ENCODE assay signal across 15 mouse cellular contexts in the genomic region with DNA sequence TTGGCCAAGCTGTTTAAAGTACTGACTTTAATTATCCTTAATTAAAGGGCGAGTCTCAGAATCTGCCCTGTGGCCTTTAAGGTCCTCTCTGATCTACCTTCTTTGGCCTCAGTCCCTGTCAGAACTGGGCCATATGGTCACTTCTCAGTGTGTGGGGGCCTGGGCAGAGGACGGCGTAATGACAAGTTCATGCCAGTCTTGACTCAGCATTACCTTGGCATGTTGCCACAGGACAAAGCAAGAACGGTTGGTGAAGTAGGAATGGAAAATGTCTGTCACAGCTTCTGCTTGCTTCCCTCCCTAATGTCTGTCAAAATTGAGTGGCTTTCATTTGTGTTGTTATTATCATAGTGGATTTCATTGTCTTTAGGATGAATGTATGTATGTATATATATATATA. TPM values are rescaled to one million over a fixed set of nuclear protein-coding genes. Genes with fewer than 3 reads are reported as not detected.
DNase-seq lines count a peak whose midpoint lies in the region; ATAC-seq and TF ChIP-seq lines count a peak whose summit lies in the region.
"Had no signal": no experiment of that assay in that cellular context is flagged by ENCODE, and none has a peak within 500 bp of the region (broad histone marks: within the 10 kb centered on the region; RNA-seq: fewer than 3 reads in every experiment).

No protein-coding gene starts in this region.

- no peaks in the 10 kb centered on the region for H3K4me1 ChIP-seq in hindbrain, postnatal 0 days (ENCODE audit: insufficient read depth, low read length)
- H3K4me1 ChIP-seq in hindbrain, embryonic 12.5 days = no peaks in the 10 kb centered on the region
- H3K4me1 ChIP-seq: midbrain, embryonic 12.5 days; neural tube, embryonic 12.5 days had no signal

- DNase-seq in hindbrain, postnatal 0 days (ENCODE audit: low spot score) = peak; percentile 77
- peak; percentile 45 for DNase-seq in MN1 (ENCODE audit: low spot score)
- peak; percentile 58 for DNase-seq in adrenal gland, postnatal 25 days
- peak; percentile 86 to 90 for DNase-seq in cerebellum, postnatal 25 days
- DNase-seq in right cerebral cortex, adult 2 months (ENCODE audit: low spot score in 2 of 2) = no peak
- no peak for DNase-seq in frontal cortex, postnatal 14 days (ENCODE audit: low spot score in 2 of 2)
- DNase-seq: gastrocnemius, postnatal 25 days; lung, adult 18-20 months; right cerebral cortex, adult 18-20 months; thymus, postnatal 25 days had no signal

- WGBS in hindbrain, postnatal 0 days = 53% methylated on average over 4 of the region's 4 CpGs
- WGBS in hindbrain, embryonic 12.5 days = 76% methylated on average over 4 of the region's 4 CpGs

- ATAC-seq in hindbrain, postnatal 0 days = peak; percentile 76
- ATAC-seq in hindbrain, embryonic 12.5 days (ENCODE audit: low FRiP score) = no peak

- no peak for TF ChIP-seq CTCF in hindbrain, postnatal 0 days (IDR thresholded peaks at IDR 0.05; ENCODE audit: low read depth)

- no peak overlapping the region for H3K27ac ChIP-seq in hindbrain, postnatal 0 days
- H3K27ac ChIP-seq in hindbrain, embryonic 12.5 days = no peak overlapping the region
- H3K27ac ChIP-seq: hindbrain, embryonic 14.5 days; midbrain, embryonic 12.5 days; neural tube, embryonic 12.5 days had no signal

- H3K9ac ChIP-seq in hindbrain, postnatal 0 days (replicated peaks; ENCODE audit: low read length) = no peak overlapping the region
- no peak overlapping the region for H3K9ac ChIP-seq in hindbrain, embryonic 12.5 days
- H3K9ac ChIP-seq: hindbrain, embryonic 14.5 days; midbrain, embryonic 12.5 days; neural tube, embryonic 12.5 days had no signal

- no peak overlapping the region for H3K4me2 ChIP-seq in hindbrain, postnatal 0 days (ENCODE audit: low read depth, low read length)
- no peak overlapping the region for H3K4me2 ChIP-seq in hindbrain, embryonic 12.5 days (replicated peaks)
- H3K4me2 ChIP-seq: hindbrain, embryonic 14.5 days; midbrain, embryonic 12.5 days; neural tube, embryonic 12.5 days had no signal

- no peaks in the 10 kb centered on the region for H3K27me3 ChIP-seq in hindbrain, postnatal 0 days (ENCODE audit: insufficient read depth, low read length)
- no peaks in the 10 kb centered on the region for H3K27me3 ChIP-seq in hindbrain, embryonic 12.5 days
- H3K27me3 ChIP-seq: midbrain, embryonic 12.5 days; neural tube, embryonic 12.5 days had no signal

- H3K4me3 ChIP-seq in hindbrain, postnatal 0 days (ENCODE audit: low read length) = no peak overlapping the region
- H3K4me3 ChIP-seq in hindbrain, embryonic 12.5 days = no peak overlapping the region
- H3K4me3 ChIP-seq: erythroblast, embryonic 14.5 days; midbrain, embryonic 12.5 days; neural tube, embryonic 12.5 days had no signal

- H3K9me3 ChIP-seq in hindbrain, postnatal 0 days (ENCODE audit: low read length) = no peaks in the 10 kb centered on the region
- H3K9me3 ChIP-seq in hindbrain, embryonic 12.5 days (replicated peaks) = no peaks in the 10 kb centered on the region
- H3K9me3 ChIP-seq: midbrain, embryonic 12.5 days; neural tube, embryonic 12.5 days had no signal

- H3K36me3 ChIP-seq in hindbrain, postnatal 0 days (ENCODE audit: insufficient read depth, low read length) = no peaks in the 10 kb centered on the region
- H3K36me3 ChIP-seq in hindbrain, embryonic 12.5 days = no peaks in the 10 kb centered on the region
- H3K36me3 ChIP-seq: midbrain, embryonic 12.5 days; neural tube, embryonic 12.5 days had no signal

RNA-seq across cellular contexts. Expression of a gene that starts 18.0 kb away (rescaled TPM):
- total RNA-seq in hindbrain, postnatal 0 days (2014; rRNA removed) = 17.9 and 19.2 TPM in 2 replicates
- polyA plus RNA-seq in hindbrain, postnatal 0 days (2015; fragmentation: Nextera tagmentation; extraction: Ambion mirVana) = 22.1 and 23.1 TPM in 2 replicates
- 26.9 and 29.6 TPM in 2 replicates for polyA plus RNA-seq in hindbrain, embryonic 12.5 days (2016; fragmentation: Nextera tagmentation; extraction: Ambion mirVana)
- 23.9 and 28.6 TPM in 2 replicates for total RNA-seq in adrenal gland, postnatal 25 days (2021)

RNA-seq across cellular contexts. Expression of a gene that starts 20.8 kb away (rescaled TPM):
- total RNA-seq in hindbrain, postnatal 0 days (2014; rRNA removed) = 5.3 and 10.6 TPM in 2 replicates
- polyA plus RNA-seq in hindbrain, postnatal 0 days (2015; fragmentation: Nextera tagmentation; extraction: Ambion mirVana) = 9.2 and 10.9 TPM in 2 replicates
- polyA plus RNA-seq in hindbrain, embryonic 12.5 days (2016; fragmentation: Nextera tagmentation; extraction: Ambion mirVana) = 9.2 and 9.9 TPM in 2 replicates
- total RNA-seq in adrenal gland, postnatal 25 days (2021) = 11.8 and 12.5 TPM in 2 replicates
- polyA plus RNA-seq: erythroblast, embryonic 14.5 days had no signal

RNA-seq across cellular contexts. Expression of a gene that starts 21.0 kb away (rescaled TPM):
- total RNA-seq in hindbrain, postnatal 0 days (2014; rRNA removed) = 42.4 and 46.0 TPM in 2 replicates
- 67.9 and 78.0 TPM in 2 replicates for polyA plus RNA-seq in hindbrain, postnatal 0 days (2015; fragmentation: Nextera tagmentation; extraction: Ambion mirVana)
- polyA plus RNA-seq in hindbrain, embryonic 12.5 days (2016; fragmentation: Nextera tagmentation; extraction: Ambion mirVana) = 45.3 and 46.5 TPM in 2 replicates
- total RNA-seq in adrenal gland, postnatal 25 days (2021) = 114 and 125 TPM in 2 replicates

Comparison
In these comparisons a context has a peak if more than half of its experiments do, and no peak if none do; other contexts are left out.
1. DNase-seq: peak in hindbrain, postnatal 0 days (single experiment), MN1 (single experiment), adrenal gland, postnatal 25 days (single experiment) and cerebellum, postnatal 25 days (2 of 2); none in right cerebral cortex, adult 2 months (0 of 2) and frontal cortex, postnatal 14 days (0 of 2).